Mouse (Mus musculus) left cerebral cortex, adult 18-20 months (tissue): ENCODE results near the gene Aatk. TPM values are rescaled to one million over a fixed set of nuclear protein-coding genes. Genes with fewer than 3 reads are reported as not detected.
A peak's percentile ranks its signal among the peaks of the same experiment; 100 is the strongest.

Experiments used
- DNase-seq, 2 experiments: peaks; one replicate each; pipeline ENCODE4 v3.0.0; 2021 to 2022; ENCODE audit warnings: low spot score in 2 of 2, mixed read lengths in 1 of 2
- total RNA-seq, 2 experiments: library from RNA; stranded (reverse); gene quantifications; 2 replicates each; pipeline ENCODE4 v1.2.3; 2021

The Aatk gene
- total RNA-seq, 2 experiments from 2014 or later, result 185 to 187 TPM

GRCm38 (mm10) chr11:120002634-120003220 lies 44.2 kb downstream of the Aatk start:
- no peak for DNase-seq

GRCm38 (mm10) chr11:120002041-120002440 lies 44.9 kb downstream of the Aatk start:
- no peak for DNase-seq

GRCm38 (mm10) chr11:119997351-119997750 lies 49.6 kb downstream of the Aatk start:
- no peak for DNase-seq

GRCm38 (mm10) chr11:119991338-119991678 lies 55.7 kb downstream of the Aatk start:
- peak; percentile 97 to 99 for DNase-seq

- peak; percentile 58 to 76 for DNase-seq
Measured at GRCm38 (mm10) chr11:119990658-119991337, 56.2 kb downstream of the Aatk start.

- peak; percentile 56 to 63 for DNase-seq
Measured at GRCm38 (mm10) chr11:119989115-119989564, 57.8 kb downstream of the Aatk start.

GRCm38 (mm10) chr11:119988391-119988790 lies 58.6 kb downstream of the Aatk start:
- DNase-seq, result no peak

- no peak for DNase-seq
Measured at GRCm38 (mm10) chr11:119987876-119988275, 59.1 kb downstream of the Aatk start.

GRCm38 (mm10) chr11:119986751-119987425 lies 60.1 kb downstream of the Aatk start:
- DNase-seq, result no peak

- no peak for DNase-seq
Measured at GRCm38 (mm10) chr11:119983151-119983550, 63.8 kb downstream of the Aatk start.

- no peak for DNase-seq
Measured at GRCm38 (mm10) chr11:119982236-119982635, 64.7 kb downstream of the Aatk start.

- DNase-seq, result no peak
Measured at GRCm38 (mm10) chr11:119981769-119982168, 65.2 kb downstream of the Aatk start.

GRCm38 (mm10) chr11:119979596-119980385 lies 67.2 kb downstream of the Aatk start:
- DNase-seq, result no peak

- DNase-seq, result no peak
Measured at GRCm38 (mm10) chr11:119978701-119979100, 68.3 kb downstream of the Aatk start.

GRCm38 (mm10) chr11:119975739-119976501 lies 71.0 kb downstream of the Aatk start:
- DNase-seq, result no peak

GRCm38 (mm10) chr11:119973789-119974188 lies 73.2 kb downstream of the Aatk start:
- no peak for DNase-seq

- DNase-seq, result no peak
Measured at GRCm38 (mm10) chr11:119970021-119970851, 76.7 kb downstream of the Aatk start.

- no peak for DNase-seq
Measured at GRCm38 (mm10) chr11:119967892-119968291, 79.1 kb downstream of the Aatk start.

GRCm38 (mm10) chr11:119967401-119967800 lies 79.6 kb downstream of the Aatk start:
- no peak for DNase-seq

- no peak for DNase-seq
Measured at GRCm38 (mm10) chr11:119966294-119966693, 80.7 kb downstream of the Aatk start.
